Mouse (Mus musculus) c-Kit-positive CD71-positive TER-119-positive erythroid progenitor cells, embryonic 14.5 days (primary cell): ENCODE data around the gene Bmpr1a.

Source experiments
- DNase-seq: peaks from one replicate; pipeline ENCODE4 v3.0.0-alpha.2; 2013; ENCODE audit warnings: low spot score

The Bmpr1a gene

DNA sequence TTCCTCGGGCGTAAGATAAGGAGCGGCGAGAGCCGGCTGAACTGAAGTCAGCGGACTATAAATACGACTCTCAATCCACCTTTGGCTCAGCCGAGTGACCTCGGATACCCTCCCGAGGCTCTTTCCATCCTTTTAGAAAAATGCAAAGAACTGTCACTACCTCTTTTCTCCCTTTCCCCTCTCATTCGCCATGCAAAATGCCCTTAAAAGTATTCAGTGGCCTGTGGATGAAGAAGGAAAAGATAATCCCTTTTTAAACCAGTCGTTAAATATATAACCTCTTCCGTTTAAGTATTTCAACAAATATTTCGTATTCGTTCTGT, at the start of gene Bmpr1a:
Gene Bmpr1a (minus strand): TSS at position 17 of the 323 bp plus-strand sequence.
- no peak for DNase-seq

DNA sequence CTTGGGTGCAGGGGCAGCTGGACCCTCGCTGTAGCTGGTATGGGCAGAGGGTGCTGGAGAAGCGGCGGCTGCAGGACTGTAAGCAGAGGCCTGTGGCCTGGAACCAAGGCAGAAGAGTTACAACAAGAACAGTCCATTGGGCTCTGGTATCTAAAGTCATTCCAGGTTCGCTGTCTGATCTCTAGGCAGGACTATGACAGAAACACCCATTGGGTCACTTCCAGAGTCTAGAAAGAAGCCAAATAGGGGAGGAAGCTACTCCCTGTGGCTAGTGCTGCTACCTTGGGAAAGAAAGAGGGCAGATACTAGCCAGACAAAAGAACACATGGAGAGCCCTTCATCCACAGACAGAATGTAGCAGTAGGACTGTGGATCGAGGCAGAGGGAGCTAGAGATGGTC, 49.1 kb upstream of the Bmpr1a start:
- no peak for DNase-seq

DNA sequence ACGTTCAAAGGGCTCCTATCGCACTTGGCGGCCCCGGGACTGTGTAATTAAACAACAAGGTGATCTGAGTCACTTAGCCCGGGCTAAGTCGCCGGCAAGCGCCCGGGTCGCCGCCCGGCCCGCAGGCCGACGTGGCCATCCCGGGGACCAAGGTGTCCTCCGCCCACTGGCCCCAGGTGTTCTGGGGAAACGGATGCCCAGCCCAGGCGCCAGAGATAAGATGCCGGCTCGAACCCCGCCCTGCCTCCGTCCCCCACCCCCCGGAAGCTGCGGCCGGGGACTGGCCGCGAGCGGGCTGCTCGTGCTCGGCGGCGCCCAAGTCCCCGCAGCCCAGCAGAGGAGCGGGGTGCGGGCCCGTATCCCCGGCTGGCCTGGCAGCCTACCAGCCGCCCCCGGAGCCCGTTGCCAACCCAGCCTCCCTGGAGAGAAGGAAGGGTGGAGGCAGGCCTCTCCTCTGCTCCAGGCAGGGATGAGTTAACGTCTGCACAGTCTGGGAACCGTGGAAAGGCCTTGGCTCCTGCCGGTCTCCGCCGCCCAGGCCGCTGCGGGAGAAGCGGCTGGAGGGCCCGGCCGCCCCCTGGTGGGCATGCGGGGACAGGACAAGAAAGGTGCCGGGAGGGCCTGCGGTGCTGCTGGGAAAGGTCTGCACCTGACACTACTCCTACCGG, 46.0 kb upstream of the Bmpr1a start:
- peak; percentile 50 for DNase-seq

DNA sequence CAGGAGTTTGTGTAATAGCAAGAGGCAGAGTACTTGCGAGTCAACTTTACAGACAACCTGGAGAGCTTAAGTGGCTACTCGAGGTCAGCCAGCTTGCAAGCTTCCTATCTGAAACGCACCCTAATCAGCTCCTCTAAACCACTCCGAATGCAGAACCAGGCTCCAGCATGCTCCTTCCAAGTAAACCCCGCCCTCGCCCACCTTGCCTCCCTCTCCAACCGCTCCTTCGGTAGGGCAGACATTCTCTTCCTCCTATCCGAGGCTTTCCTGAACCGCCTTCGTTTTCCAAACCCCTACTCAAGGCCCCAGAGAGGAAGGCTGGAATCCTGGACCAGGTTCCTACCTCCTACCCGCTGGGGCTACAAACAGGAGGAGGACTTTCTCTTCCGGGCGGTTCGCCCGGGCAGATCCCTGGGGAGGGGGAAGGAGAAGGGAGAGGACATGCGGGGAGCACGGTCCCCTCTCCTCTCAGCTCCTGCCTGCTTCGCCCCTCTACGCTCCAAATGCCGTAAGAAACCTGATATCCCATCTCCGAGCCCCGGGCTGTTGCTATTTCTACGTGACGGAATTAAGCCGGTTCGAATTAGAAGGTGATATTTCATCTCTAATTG, 45.4 kb upstream of the Bmpr1a start:
- no peak for DNase-seq

- no peak for DNase-seq
Measured at GRCm38 (mm10) chr14:34544545-34544944, 41.4 kb upstream of the Bmpr1a start.

DNA sequence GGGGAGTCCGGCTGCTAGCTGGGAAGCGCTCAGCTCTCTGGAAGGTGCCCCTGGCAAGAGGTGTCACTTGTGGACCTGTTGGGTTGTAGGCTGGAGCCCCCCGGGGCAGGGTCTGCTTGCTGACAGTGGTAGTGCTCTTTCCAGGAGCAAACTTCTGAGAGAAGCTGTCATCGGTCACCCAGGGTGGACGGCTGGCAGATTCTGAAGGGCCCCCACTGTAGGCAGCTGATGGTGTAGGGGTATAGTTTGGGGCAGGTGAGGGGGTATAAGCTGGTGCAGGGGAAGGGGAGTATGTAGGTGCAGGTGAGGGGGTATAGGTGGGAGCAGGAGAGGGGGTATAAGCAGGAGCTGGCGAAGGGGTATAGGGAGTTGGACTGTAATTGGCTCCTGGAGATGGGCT, 40.9 kb upstream of the Bmpr1a start:
- no peak for DNase-seq

DNA sequence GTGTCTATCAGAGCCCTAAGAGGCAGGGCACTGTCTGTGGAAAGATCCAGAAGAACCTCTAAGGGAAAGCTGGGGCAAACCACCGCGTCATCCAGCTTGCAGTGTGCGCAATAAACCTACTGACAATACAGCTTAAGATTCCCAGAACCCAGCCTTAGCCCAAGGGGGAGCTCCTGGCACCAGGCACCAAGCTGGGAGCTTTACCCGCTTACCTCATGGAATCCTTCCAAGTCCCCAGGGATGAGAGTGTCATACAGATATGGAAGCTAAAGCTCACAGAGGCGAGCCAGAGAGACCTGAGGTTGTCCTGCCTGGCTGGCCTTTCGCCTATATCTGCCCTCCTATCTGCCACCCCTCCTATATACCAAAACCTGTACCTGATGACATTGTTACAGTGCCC, 40.5 kb upstream of the Bmpr1a start:
- no peak for DNase-seq

GRCm38 (mm10) chr14:34541896-34542295, 38.8 kb upstream of the Bmpr1a start:
- no peak for DNase-seq

DNA sequence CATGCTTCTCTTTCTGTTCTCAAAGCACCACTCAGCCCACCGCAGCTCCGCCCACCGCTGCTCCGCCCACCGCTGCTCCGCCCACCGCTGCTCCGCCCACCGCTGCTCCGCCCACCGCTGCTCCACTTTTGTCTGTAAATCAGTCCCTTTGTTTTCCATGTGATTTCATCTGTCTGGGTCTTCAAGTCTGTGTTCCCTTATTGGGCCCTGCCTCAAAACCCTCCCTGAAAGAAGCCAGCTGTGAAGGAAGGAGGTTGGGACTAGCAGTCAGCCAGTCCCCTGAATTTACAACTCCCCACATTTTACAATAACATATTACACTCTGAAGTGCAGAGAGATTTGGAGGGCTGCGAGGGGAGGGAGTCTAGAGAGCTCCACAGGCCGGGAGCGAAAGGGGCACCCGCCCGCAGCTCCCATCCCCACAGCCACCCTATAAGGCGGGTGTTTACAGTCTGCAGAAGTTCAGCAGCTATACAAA, 37.6 kb upstream of the Bmpr1a start:
- DNase-seq = no peak

DNA sequence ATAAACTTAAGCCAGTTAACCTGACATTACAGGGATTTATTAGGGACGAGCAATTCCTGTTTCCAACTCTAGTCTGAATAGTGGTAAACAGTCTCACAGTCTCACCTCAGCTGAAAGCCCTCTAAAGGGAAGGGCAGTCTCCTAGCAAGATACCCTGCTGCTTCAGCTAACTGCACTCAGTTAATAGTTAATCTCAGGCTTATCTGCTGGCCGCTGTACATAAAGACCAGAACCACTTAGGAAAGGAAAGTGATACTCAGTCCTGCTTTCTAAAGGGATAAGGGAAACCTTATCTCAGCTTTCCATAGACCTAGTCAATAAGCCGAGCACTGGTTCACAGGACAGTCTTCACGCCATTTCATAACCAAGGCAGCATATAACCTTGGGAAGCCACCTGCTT, 32.7 kb upstream of the Bmpr1a start:
- no peak for DNase-seq

DNA sequence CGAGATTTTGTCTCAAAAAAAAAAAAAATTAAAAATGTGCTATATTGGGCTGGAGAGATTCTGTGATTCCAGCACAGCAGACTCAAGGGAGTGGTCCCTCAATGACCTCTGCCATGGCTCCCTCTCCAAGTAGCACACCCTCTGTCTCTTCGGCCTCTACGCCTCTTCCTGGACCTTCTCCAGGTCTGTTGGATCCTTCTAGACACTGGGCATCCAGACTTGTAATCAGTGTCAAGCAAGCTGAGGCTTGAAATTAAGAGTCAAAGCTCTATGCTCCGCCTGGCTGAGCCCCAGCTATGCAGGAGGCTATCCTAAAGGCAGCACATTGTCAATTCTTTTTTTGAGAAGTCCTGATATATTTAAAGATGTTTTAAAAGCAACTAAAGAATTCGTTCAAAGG, 30.4 kb upstream of the Bmpr1a start:
- no peak for DNase-seq

DNA sequence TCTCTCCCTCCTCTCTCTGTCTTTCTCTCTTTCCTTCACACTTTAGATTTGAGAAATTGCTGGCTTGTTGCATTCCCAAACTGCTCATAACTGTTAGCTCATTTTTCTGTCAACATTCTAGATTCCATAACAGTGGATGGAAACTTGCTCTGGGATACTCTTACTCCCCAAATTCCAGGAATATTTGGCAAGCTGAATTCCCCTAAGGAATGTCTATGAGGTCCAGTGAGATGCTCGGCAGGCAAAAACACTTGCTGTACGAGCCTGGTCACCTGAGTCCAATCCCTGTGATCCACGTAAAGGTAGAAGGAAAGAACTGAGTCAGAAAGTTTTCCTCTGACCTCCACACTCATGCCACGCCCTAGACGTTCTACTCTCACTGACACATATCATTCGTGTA, 29.4 kb upstream of the Bmpr1a start:
- no peak for DNase-seq

DNA sequence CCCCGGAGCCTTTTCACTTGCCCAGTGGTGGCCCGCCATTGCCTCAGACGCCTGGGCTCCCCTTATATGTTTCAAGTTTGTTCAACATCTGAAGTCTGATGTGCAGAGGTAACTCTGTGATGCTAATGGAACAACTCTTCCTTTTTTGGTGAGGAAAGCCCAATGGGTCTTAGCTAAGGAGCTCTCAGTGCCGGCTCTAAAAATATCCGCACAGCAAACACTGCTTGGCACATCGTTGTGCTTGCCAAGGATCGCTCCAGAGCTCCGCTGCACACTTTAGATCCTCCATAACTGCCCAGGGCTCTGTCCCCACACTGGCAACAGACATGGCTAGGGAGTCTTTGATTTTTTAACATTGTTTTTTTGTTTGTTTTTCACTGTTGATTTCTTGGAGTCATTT, 25.7 kb upstream of the Bmpr1a start:
- no peak for DNase-seq

DNA sequence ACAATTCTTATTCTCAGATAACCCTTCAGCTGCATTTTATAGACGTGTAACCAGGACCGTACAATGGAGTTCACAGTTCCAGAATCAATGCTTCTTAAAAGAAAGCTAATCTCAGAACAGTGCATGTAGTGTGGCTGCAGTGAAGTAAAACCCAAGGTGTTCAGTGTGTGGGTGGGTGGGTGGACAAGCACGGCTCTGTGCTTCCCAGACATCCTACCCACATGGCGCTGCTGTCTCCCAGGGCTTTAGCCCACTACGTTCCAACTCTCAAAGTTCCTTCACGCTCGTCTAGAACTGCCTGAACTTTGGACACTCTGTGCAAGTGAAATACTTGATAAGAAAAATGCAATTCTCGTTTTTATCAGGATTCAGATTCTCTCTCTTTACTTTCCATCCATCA, 19.6 kb upstream of the Bmpr1a start, which contains the start of gene 9230112D13Rik:
Gene 9230112D13Rik (minus strand): TSS at position 101 of the 400 bp plus-strand sequence.
- DNase-seq = no peak

GRCm38 (mm10) chr14:34517959-34518544, 14.9 kb upstream of the Bmpr1a start:
- no peak for DNase-seq

DNA sequence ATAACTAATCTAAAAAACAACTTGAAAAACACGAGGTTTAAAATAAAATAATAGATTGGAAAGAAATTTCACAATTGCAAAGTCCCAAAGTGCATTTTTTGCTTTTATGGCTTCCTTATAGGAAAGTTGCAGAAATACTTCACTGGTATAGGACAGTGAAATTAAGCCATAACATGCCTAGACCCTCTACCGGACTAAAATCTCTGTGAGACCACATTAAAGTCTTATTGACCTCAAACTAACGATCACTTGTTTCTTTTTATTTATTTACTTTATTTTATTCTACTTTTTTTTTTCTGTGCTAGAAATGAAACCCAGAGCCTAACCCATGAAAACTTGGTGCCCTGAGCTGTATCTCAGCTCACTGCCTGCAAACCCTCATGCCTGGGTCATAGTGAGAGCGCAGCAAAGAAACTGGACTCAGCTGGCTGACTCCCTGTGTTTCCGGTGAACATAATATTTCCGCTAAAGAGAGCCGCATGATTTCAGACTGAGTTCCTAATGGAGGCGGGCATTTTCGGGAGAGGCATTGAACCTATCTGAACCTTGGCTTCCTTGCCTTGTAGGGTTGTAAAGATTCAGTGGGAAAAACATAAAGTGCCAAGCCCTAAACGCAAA, 13.9 kb upstream of the Bmpr1a start:
- DNase-seq = no peak

GRCm38 (mm10) chr14:34515860-34516259, 12.7 kb upstream of the Bmpr1a start:
- no peak for DNase-seq

DNA sequence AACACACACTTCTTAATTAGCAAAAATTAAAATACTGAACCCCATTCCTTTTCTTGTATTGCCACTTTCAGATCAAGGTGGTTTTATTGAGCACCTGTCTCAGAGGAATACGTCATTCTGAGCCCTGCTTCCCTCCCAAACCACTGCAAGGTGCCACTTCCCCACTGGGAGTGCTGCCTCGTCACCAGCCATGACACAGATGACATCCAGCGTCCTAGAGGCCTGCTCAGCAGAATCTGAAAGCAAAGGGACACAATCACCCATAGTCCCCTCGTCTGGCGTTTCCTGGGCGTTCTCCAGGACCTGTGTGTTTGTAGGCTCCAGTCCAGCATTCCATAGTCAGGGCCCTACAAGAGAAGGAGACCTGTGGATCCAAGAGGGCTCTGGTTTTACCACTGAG, 11.0 kb upstream of the Bmpr1a start:
- no peak for DNase-seq

- no peak for DNase-seq
Measured at GRCm38 (mm10) chr14:34512602-34513001, 9.5 kb upstream of the Bmpr1a start.

GRCm38 (mm10) chr14:34511901-34512300, 8.8 kb upstream of the Bmpr1a start:
- no peak for DNase-seq

DNA sequence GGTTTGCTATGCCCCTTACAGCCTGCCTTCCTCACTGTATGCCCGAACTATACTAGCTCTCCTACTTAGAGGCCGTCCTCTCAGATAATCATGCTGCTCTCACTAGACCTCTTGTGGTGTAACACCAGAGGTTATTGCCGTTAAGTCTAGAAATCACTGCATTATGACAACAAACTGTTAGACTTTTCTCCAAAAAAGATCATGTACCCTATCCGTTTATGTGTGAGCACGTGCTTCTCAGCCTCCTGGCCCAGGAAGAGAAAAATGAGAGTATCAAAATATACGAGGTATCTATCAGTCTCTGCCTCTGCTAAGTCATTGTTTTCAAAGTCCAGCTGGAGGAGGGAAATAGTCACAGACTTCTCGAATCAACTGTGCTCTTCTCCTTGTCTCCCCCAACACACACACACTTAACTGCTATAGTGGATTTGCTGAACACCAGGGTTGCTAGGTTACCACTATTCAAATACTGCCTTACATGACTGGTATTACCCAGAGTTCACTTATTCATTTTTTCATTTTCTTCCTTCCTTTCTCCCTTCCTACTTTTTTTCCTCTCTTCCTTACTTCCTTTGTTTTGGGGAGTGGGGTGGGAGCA, 5.8 kb upstream of the Bmpr1a start:
- DNase-seq = no peak

DNA sequence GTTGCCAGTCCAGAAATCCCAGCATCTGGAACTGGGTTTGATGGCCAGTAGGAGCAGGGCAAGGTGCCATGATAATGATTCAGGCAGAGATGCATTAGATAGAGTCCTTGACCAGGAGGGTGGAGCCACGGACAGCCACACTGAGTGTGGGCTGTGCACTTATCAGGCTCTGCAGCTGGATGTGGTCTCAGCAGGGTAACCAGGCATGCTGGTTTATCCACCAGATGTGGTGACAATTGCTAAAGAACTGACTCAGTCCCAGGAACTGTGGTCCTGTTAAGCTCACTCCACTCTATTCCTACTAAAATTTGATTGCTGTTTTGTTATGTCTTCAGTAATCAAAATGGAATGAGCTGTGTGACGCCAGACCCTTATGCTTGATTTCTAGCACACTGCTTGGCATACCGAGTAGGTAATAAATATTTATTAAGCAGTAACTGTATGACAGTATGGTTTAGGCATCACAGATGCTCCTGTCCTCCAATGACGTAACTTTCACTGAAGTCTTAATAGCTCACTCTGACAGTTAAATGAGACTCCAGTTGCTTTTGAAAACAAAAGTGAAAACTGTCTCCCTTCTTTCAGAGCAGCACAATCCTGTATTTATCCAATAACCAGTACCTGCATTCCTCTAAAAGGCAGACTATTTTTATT, 5.2 kb upstream of the Bmpr1a start:
- DNase-seq = no peak
